Mouse (Mus musculus): ENCODE results near the gene Bicra.

Gene Bicra

DNA sequence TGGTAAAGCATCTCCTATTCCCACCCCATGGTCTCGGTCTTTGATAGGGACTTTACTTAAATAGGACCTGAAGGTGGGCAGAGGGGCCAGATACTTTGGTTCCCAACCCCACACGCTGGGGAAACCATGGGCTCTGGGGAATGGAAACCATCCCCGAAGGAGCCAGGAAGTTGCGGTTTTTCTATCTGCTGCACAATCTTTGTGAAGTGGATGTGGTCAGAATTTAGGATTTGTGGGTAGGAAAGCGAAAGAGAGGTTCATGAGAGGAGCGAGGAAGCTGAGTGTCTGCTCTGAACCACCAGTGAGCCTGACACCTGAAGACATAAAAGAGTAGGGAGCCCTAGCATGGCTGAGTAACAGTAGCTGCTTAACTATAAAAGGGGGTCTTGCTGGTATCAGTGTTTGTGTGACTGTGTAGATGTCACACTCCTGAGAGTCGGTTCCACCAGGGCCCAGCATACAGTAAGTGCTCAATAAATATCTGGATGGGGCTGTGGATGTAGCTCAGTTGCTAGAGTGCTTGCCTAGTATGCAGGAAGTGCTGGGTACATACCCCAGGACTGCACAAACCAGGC, 98.4 kb downstream of the Bicra start:
- CTCF ChIA-PET = interaction anchor here (0.6 to 0.7 kb wide), 2 partner anchors 24 to 257 kb away, joined by 5 to 12 read pairs; no protein-coding TSS in a partner anchor

DNA sequence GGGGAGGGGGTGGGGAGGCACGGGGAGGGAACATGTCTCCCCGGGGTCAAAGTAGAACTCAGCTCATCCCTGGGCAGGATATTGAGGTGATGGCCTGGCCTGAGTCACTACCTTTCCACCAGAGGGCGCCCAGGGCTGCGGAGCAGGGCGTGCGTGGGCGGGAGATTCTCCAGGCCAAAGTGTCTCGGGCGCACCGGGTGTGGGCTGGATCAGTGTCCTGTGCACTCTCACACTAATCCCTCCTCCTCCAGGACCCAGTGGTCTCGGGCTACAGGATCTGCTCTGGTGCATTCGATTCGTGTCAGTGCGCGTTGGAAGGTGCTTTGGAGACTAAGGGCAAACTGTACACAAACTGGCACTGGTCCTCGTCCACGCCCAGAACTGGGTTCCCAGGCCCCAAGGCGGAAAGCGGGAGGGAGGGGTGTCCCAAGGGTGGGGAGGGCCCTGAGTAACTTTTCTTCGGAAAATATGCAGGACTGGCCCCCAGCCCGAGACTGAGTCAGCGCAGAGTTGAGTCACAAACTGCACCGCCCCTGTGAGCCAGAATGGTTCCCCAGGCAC, 99.3 kb downstream of the Bicra start:
- CTCF ChIA-PET = interaction anchor here (0.6 to 1.1 kb wide), 5 partner anchors 12 to 1109 kb away, joined by 3 to 12 read pairs (median 3); no protein-coding TSS in a partner anchor

DNA sequence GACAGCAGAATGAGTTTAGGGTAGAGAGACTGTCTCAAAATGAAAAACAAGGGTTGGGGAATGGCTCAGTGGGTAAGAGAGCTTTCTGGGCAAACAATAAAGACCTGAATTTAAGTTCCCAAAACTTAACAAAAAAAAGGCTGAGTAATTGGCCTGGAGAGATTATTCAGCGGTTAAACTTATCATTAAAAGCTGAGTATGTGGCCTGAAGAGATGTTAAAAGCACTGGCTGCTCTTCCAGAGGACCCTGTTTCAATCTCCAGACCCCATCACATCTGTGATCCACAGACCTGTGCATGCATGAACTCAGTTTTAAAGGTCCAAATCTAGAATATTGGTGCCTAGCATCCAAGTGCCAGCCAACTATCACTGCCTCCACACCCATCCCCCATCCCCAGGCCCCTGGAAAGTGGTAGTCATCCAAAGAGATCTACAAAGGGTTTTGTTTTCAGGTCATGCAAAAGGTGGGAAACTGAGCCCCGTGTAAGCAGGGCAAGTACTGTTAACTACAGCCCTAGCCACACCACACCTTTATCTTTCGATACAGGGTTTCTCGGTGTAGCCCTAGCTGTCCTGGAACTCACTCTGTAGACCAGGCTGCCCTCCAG, 100.0 kb downstream of the Bicra start:
- CTCF ChIA-PET = interaction anchor here (0.7 to 1.1 kb wide), 4 partner anchors 12 to 515 kb away, joined by 3 read pairs; no protein-coding TSS in a partner anchor

DNA sequence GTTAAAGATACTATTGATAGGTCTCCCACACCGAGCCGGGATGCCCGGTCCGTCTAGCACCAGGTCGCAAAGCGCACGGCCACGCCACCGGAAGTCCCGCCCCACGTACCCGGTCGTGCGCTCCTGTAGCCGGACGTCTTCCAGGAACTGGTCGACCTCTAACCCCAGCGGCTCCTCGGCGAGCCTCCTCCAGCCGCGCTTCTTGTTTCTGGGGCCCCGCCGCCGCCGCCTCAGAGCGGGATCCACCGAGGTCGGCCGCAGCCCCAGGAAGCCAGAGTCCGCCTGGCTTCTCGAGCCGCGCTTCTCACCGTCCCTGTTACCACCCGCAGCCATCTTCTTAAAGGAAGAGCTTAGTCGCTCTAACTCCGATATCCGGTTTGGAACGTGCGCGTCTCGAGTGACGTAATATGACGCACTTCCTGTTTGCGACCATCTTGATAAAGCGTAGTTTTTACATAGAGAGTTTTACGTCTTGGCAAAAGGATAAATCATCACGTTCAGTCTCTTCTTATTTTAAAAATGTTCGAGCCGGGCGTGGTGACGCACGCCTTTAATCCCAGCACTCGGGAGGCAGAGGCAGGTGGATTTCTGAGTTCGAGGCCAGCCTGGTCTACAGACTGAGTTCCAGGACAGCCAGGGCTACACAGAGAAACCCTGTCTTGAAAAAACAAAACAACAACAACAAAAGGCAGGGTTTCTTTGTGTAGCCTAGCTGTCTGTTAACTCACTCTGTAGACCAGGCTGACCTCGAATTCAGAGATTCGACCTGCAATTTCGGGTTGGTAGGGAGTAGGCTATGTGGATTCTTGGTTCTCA, 101.8 kb downstream of the Bicra start, which contains the start of gene Nop53:
Gene Nop53 (minus strand): TSS at position 354 of the 816 bp plus-strand sequence.
- CTCF ChIA-PET = interaction anchor here (0.7 kb wide), 1 partner anchor 735 kb away, joined by 3 read pairs; no protein-coding TSS in a partner anchor

DNA sequence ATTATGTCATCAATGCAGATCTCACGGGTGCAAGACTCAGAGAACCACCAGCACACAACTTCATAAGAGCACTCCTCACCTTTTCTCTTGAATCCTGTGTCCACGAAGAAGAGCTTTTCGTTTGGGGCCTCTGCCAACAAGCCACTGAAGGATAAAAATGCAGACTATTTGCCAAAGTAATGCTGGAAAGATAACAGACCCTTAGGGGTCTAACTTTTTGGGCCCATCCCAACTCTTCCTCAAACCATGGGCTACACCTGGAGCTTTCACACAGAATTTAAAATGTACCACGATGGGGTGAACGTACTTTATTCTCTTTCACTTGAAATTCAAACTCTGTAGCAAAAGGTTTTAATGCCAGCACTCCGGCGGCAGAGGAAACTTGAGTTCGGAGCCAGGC, 102.5 kb downstream of the Bicra start:
- CTCF ChIA-PET = no interaction called here

DNA sequence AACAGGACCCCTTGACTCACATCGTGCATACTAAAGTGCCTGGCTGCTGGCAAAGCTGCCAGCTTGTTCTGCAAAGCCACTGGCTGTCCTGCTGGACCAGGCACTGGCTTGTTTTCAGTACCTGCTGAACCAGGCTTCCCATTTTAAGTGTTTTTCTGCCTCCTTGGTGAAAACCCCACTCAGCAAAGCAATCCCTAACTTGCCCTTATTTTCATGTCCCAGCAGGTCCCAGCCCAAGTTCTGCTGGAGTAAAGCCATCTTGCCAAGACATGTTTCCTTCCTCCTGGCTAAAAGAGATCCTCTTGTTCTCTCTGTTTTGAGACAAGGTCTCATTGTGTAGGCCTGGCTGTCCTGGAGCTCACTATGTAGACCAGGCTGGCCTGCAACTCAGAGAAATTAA, 103.4 kb downstream of the Bicra start:
- CTCF ChIA-PET = no interaction called here

DNA sequence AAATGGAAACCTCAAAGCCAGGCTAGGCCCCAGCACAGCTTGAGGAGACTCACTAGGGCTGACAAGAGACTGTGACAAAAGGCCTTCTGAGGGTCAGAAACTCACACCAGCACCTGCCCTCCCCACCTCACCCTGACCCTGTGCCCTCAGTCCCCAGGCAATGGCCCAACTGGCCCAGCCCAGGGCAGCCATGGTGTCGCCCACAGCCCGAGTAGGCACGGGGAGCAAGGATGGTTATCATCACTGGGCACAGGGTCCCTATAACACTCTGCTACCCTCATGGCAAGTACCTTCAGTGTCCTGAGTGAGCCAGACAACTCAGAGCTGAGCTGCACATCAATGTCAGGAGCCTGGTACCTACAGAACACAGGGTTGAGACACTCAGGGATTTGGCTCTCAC, 109.1 kb downstream of the Bicra start:
- CTCF ChIA-PET = interaction anchor here (0.6 kb wide), 1 partner anchor 334 kb away, joined by 4 read pairs; no protein-coding TSS in a partner anchor

DNA sequence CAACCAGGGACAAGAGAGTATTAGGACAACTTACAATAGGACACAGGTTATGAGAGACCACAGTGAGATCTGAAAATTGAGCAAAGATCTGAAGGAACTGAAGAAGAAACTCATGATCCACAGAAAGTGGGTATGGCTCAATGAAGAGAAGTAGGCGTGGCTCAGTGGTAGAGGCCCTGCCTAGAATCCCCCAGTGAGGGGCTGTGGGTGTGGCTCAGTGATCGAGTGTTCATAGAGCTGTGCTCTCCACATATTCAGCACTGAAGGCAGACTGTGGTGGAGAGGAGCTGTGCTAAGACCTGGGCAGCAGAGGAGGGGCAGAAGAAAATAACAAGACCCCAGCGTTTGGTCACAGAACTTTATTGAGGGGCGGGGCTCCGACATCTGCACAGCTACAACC, 110.2 kb downstream of the Bicra start:
- CTCF ChIA-PET = interaction anchor here (0.8 kb wide), 1 partner anchor 24 kb away, joined by 4 read pairs; no protein-coding TSS in a partner anchor

DNA sequence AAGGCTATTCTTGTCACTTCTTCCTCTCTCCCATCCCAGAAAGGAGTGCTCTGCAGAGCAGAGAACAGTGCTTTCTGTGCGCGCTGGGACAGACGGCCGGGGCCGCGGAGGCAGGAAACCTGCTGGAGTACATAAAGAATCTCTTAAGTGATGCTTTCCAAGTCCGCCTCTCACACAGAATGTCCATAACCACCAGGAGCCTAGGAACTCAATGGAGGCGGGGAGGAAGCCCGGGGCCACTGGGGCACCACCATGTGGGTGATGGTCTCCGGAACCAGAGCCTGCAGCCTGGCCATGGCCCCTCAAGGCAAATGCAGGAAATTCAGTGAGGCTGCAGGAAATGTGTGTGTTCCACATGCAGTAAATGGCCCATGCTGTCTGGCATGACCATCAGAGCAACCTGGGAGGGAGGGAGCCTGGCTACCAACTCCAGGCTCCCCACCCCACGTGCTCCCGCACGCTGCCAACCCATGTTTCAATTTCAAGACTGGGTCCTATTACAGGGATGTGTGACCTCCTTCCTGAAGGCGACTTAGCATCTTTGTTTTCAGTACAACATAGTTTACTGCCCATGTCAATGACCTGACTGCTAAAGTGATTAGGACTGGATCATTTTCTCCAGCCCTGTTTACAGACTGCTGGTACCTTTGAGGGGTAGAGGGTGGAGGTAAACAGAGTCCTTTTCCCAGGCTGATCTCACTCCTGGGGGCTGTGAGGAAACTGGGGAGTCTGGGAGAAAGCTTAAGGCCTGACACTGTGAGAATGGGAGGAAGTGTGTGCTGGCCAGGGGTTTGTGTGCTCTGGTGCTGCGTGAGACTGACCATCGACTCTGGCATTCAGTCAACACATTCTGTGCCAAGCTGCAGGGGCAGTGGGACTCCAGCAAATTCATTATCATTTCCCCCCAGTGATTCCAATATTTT, 114.0 kb downstream of the Bicra start:
- CTCF ChIA-PET = no interaction called here

DNA sequence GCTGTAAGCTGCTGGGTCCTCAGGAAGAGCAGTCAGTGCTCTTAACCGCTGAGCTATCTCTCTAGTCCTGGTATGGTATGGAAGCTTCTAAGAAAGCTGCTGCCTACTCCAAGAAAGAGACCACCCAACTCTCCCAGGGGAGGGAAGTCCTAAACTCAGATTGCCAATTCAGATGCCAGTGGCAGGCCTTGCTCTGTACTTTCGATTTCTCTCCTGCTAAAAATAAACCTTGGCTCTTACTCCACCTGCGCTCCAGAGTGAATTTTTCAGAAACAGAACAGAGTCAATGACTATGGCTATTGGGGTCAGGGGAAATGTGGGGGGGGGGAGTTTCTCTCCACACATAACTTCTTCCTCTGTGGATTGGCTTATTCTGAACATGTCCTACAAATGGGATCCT, 116.1 kb downstream of the Bicra start:
- CTCF ChIA-PET = no interaction called here

DNA sequence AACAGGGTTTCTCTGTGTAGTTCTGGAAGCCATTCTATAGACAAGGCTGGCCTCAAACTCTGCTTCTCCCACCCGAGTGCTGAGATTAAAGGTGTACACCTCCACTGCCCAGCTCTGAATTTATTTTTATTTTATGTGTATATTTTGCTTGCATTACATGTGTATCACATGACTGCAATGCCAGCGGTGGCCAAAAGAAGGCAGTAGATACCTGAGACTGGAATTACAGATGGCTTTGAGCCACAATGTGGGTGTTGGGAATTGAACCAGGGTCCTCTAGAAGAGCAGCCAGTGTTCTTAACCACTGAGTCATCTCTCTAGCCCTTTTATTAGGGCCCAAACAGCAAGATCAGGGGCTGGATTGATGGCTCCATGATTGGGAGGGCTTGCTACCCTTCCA, 117.2 kb downstream of the Bicra start:
- CTCF ChIA-PET = interaction anchor here (0.5 to 0.7 kb wide), 2 partner anchors 46 to 108 kb away, joined by 7 to 15 read pairs; no protein-coding TSS in a partner anchor

DNA sequence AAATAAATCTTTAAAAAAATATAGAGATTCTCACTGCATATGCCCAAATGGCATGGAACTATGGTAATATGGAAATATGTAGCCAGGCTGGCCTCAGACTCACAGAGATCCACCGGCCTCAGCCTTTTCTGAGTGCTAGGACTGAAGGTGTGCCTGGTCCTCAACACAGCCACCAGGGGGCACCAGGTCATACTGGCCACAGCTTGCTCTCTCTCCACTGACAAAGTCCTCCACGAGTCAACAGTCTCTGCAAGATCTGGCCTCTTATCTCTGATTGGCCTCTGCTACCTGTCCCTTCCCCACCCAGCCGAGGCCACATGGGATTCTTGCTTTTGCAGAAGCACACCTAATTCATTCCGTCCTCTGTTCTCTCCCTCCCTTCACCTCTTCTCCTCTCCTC, 117.8 kb downstream of the Bicra start:
- CTCF ChIA-PET = interaction anchor here (0.5 to 0.7 kb wide), 2 partner anchors 34 to 108 kb away, joined by 3 to 7 read pairs; no protein-coding TSS in a partner anchor

DNA sequence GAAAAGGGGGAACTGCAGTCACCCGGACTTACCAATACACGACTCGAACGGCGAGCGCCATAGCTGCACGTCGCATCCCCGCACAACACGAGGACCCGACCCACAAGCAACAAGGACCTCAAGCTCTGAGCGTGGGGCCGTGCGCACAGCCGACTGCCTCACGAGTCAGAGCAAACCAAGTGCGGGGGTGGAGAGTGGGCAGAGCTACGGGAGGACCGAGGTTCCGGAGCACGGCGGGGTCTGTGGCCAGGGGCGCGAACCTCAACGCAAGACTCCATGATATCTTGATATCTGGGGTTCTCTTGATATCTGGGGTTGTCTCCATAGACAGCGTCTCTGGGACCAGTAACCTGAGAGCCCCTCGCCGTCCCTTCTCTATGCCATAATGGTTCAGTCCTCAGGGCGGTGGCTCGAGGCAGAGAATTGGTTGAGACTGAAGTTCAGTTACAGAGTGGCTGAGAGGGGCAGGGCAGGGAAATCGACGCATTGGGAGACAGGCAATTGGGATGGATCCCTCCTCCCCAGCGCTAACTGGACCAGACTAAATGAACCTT, 125.4 kb downstream of the Bicra start, which contains the start of gene Selenow:
Gene Selenow (minus strand): TSS at position 183 of the 554 bp plus-strand sequence.
- CTCF ChIA-PET = no interaction called here

DNA sequence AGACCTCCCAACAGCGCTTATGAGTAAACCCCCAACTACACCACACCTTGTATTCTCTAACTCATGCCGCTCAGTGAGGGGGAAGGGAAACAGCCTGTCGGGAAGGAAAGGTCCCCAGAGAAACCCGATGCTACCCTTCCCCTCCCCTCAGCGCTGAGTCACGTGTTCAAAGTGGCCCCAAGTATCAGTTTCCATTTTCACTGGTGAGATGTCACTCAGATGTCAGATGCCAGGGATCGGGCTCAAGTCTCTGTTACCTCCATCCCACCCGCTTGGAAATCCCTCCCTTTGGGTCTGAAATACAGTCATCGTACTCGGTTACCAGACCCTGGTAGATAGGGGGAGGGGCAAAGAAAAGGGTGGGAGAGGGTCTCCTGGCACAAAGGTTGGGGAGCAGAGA, 125.9 kb downstream of the Bicra start:
- CTCF ChIA-PET = no interaction called here

Measured in spleen, embryonic (tissue).